Mouse (Mus musculus) liver, postnatal 0 days (tissue): Measurements from ENCODE around the gene Cald1. TPM values are rescaled to one million over a fixed set of nuclear protein-coding genes. Genes with fewer than 3 reads are reported as not detected.

Experiments
- ATAC-seq: fragments of 200-750 bp; cut with Nextera tagmentation; 2 replicates; pipeline ENCODE4 v1.8.0; 2017; ENCODE audit warnings: mild to moderate bottlenecking, moderate library complexity
- DNase-seq: peaks from one replicate; pipeline ENCODE4 v3.0.0-alpha.2; 2016
- H3K27ac ChIP-seq: fragments of 300-500 bp; sonication (generic); 2 replicates; pipeline ENCODE4 v1.5.1; 2014; ENCODE audit warnings: antibody characterized with exemption, moderate library complexity, mild to moderate bottlenecking, low read depth
- H3K27me3 ChIP-seq: fragments of 300-500 bp; sonication (generic); 2 replicates; pipeline ENCODE4 v1.6.1; 2014; ENCODE audit warnings: low read length, control low read depth, mixed read lengths; ENCODE audit not compliant: insufficient read depth
- H3K36me3 ChIP-seq: fragments of 300-500 bp; sonication (generic); replicated peaks from 2 replicates; pipeline ENCODE4 v1.6.1; 2014; ENCODE audit warnings: mild to moderate bottlenecking, control low read depth, low read length, moderate library complexity, mixed read lengths; ENCODE audit not compliant: insufficient read depth
- H3K4me1 ChIP-seq: fragments of 300-500 bp; sonication (generic); 2 replicates; pipeline ENCODE4 v1.6.1; 2014; ENCODE audit warnings: antibody characterized with exemption, mild to moderate bottlenecking, control low read depth; ENCODE audit not compliant: insufficient read depth
- H3K4me2 ChIP-seq: fragments of 300-500 bp; sonication (generic); 2 replicates; pipeline ENCODE4 v1.6.1; 2014; ENCODE audit warnings: low read depth, mild to moderate bottlenecking, low read length, moderate library complexity, mixed read lengths
- H3K4me3 ChIP-seq: fragments of 300-500 bp; sonication (generic); 2 replicates; pipeline ENCODE4 v1.5.1; 2014; ENCODE audit warnings: low read depth, low read length
- H3K9ac ChIP-seq: fragments of 300-500 bp; sonication (generic); replicated peaks from 2 replicates; pipeline ENCODE4 v1.6.1; 2014; ENCODE audit warnings: mild to moderate bottlenecking, moderate library complexity
- H3K9me3 ChIP-seq: fragments of 300-500 bp; sonication (generic); 2 replicates; pipeline ENCODE4 v1.6.1; 2016; ENCODE audit warnings: mild to moderate bottlenecking, control low read depth, low read length, mixed read lengths
- CTCF ChIP-seq: sonication (generic); IDR thresholded peaks from 2 replicates; pipeline ENCODE4 v1.5.1; 2016; ENCODE audit warnings: antibody characterized with exemption, low read depth
- EP300 ChIP-seq: IDR thresholded peaks from 2 replicates; pipeline ENCODE4 v1.6.1; 2016; ENCODE audit warnings: antibody characterized with exemption, low read depth, mild to moderate bottlenecking
- WGBS: fragments of 180-500 bp; shearing (Covaris S2); extraction: QIAGEN DNeasy Blood & Tissue Kit; methylation state at CpG from one replicate; pipeline ENCODE4 v1.1.7; 2014; ENCODE audit not compliant: insufficient replicate concordance; 5-methylcytosine and 5-hydroxymethylcytosine counted together
- polyA plus RNA-seq: library from polyadenylated mRNA; unstranded; fragments of >200 nt; fragmentation: Nextera tagmentation; extraction: Ambion mirVana; gene quantifications from 2 replicates; pipeline ENCODE4 v1.2.1, GENCODE M21; 2015

Gene Cald1
- polyA plus RNA-seq, 1 experiment from 2014 or later, result 131 TPM

DNA sequence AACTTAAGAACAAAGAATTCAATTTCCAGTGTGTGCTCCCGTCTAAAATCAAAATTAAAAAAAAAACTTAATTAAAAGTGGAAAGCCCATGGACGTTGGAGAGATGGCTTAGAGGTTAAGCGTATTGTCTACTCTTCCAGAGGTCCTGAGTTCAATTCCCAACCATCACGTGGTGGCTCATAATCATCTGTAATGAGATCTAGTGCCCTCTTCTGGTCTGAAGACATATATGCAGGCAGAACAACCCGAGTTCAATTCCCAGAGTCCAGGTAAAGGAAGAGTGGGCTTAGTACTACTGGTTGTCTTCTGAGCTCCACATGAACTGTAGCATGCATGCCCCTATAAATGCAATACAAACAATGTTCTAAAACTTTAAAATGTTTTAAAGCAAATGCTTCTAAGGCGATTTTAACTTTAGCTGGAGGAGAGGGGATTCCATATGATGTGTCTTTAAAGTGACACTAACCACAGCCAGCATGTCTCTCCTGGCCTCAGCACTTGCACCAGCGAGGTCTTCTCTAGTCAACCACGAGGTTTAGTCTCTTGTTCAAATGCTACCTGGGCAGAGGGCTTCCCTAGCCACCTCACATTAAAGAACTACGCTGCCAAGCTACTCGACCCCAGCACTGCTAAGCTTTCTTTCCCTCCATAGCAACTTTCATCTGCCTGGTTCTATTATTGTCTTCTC is 179.8 kb downstream of the Cald1 start:
- H3K9me3 ChIP-seq, result no peaks in the 10 kb centered on the region
- H3K4me3 ChIP-seq, result no peak overlapping the region
- DNase-seq (no peak), ATAC-seq (no peak)
- WGBS, result 64% methylated on average over 10 of the region's 10 CpGs
- TF ChIP-seq EP300 (no peak), CTCF (peak; percentile 58)
- no peak overlapping the region for H3K27ac ChIP-seq
- H3K9ac ChIP-seq, result no peak overlapping the region
- H3K27me3 ChIP-seq, result no peaks in the 10 kb centered on the region
- no peaks in the 10 kb centered on the region for H3K36me3 ChIP-seq
- no peak overlapping the region for H3K4me2 ChIP-seq
- peaks cover 3% of the 10 kb centered on the region; the same call in 1 of the 2 replicates for H3K4me1 ChIP-seq

DNA sequence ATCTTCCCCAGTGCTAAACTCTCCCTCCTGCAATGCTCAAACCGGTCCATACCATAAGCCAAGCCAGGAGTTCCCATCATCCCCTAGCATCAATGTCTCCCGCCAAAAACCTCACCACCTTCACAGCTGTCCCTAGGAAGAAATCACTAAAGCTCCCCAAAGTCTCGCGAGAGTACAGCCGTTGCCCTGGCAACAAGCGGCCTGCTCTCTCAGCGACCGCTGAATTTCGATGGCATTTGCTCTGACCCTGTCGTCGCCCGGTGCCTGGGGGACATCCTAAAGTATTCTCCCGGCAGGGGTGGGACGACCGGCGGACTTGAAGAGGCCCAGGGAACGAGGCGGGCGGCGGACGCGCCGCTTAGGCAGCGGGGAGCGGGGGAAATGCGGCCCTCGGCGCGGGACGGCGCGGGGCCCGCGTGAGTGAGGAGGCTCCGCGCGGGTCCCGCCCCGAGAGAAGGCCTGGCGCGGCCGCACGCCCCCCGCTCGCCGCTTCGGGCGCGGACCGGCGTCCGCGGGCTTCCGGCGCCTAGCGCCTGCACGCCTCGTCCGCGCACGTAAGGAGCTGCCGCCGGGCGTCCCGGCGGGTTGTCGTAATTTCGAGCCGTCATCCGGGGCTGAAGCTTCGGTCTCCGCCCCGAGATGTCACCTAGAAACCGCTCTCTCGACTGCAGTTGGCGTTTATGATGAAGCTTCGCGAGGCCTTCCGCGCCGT is 182.1 kb downstream of the Cald1 start, which contains the start of gene Agbl3:
Gene Agbl3, plus strand, starts transcription at position 202 of the 712 bp plus-strand sequence.
- Histone ChIP-seq H3K4me2 (peak within 1 kb of the TSS; percentile 97), H3K9me3 (no peaks in the 10 kb centered on the region), H3K9ac (peak within 1 kb of the TSS; percentile 90), H3K36me3 (no peaks in the 10 kb centered on the region), H3K27me3 (no peaks in the 10 kb centered on the region), H3K27ac (peak within 1 kb of the TSS; percentile 100), H3K4me1 (peaks cover 3% of the 10 kb centered on the region; the same call in 1 of the 2 replicates), H3K4me3 (peak within 1 kb of the TSS; percentile 84)
- DNase-seq (peak; percentile 95), ATAC-seq (peak; percentile 95)
- 0 out of 2 replicates have a peak, but pooled peaks have one; percentile 7 for TF ChIP-seq CTCF
- TF ChIP-seq EP300, result peak; percentile 34
- 2% methylated on average over 79 of the region's 81 CpGs for WGBS

DNA sequence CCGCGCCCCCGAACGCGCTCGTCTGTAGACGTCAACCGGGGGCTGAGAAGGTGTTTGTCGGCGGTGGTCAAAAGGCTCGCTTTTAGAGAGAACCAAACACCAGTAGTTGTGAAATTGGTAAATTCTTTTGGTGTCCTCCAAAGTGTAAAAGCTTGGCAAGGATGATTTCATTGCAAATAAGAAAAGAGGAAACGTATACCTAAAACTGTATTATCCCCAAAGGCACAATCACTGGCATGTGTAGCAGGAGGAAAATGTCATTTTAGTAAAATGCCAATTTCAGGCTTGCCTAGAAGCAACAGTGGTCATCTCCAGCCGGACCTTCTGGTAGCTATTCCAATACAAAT is 182.6 kb downstream of the Cald1 start:
- Histone ChIP-seq H3K4me3 (peak overlapping the region; percentile 84), H3K4me2 (peak overlapping the region; percentile 97), H3K9me3 (no peaks in the 10 kb centered on the region), H3K27ac (peak overlapping the region; percentile 100), H3K27me3 (no peaks in the 10 kb centered on the region), H3K4me1 (peaks cover 3% of the 10 kb centered on the region; the same call in 1 of the 2 replicates), H3K36me3 (peaks cover 4% of the 10 kb centered on the region; the same call in 1 of the 2 replicates), H3K9ac (peak overlapping the region; percentile 90)
- 3% methylated on average over 13 of the region's 13 CpGs for WGBS
- ATAC-seq, result peak; percentile 1; the same call in 1 of the 2 replicates
- no peak for TF ChIP-seq CTCF
- no peak for TF ChIP-seq EP300
- DNase-seq, result no peak

DNA sequence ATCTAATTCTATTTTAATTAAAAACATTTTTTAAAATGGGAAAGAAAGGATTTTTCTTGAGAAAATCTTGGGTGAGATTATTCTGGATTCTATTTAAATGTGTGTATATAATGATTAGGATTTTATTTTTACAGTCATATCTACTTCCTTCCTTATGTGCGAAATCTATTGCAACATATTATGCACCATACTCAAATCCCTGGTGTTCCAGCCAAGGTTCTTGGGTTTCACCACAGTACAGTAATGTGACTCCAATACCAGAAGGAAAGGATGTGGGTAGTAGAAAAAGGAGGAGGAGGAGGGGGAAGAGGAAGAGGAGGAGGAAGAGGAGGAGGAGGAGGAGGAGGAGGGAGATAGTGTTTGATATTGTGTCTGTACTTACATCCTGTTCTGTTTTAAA is 184.2 kb downstream of the Cald1 start:
- Histone ChIP-seq H3K9me3 (no peaks in the 10 kb centered on the region), H3K27ac (no peak overlapping the region), H3K4me3 (no peak overlapping the region), H3K4me1 (peaks cover 3% of the 10 kb centered on the region; the same call in 1 of the 2 replicates), H3K9ac (no peak overlapping the region), H3K4me2 (no peak overlapping the region), H3K36me3 (peaks cover 5% of the 10 kb centered on the region; the same call in 1 of the 2 replicates), H3K27me3 (no peaks in the 10 kb centered on the region)
- ATAC-seq (no peak), DNase-seq (no peak)
- 72% methylated on average over 1 of the region's 1 CpGs for WGBS
- TF ChIP-seq EP300 (no peak), CTCF (no peak)

DNA sequence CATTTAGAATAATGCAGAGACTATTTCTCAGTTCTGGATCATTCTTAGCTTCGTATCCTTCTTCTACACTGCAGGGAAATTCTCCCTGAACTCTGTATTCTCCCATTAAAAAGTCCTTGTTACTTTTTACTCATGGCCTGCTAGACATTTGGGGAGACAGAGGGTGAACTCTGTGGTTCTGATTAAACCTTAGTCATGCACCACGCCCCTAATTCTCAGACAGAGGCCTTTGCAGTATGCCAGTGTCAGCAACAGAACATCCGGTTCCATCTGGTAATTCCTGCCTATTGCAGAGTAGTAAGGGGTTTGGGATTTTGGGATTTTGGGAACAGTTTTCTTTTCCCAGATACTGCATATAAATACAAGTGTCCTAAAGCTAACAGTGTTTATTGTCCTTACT is 198.6 kb downstream of the Cald1 start:
- Histone ChIP-seq H3K9ac (no peak overlapping the region), H3K27me3 (no peaks in the 10 kb centered on the region), H3K4me3 (no peak overlapping the region), H3K9me3 (no peaks in the 10 kb centered on the region), H3K27ac (no peak overlapping the region), H3K36me3 (no peaks in the 10 kb centered on the region), H3K4me2 (no peak overlapping the region), H3K4me1 (no peaks in the 10 kb centered on the region)
- no peak for TF ChIP-seq CTCF
- TF ChIP-seq EP300, result no peak
- no peak for ATAC-seq
- WGBS, result 61% methylated on average over 3 of the region's 3 CpGs
- DNase-seq, result no peak

DNA sequence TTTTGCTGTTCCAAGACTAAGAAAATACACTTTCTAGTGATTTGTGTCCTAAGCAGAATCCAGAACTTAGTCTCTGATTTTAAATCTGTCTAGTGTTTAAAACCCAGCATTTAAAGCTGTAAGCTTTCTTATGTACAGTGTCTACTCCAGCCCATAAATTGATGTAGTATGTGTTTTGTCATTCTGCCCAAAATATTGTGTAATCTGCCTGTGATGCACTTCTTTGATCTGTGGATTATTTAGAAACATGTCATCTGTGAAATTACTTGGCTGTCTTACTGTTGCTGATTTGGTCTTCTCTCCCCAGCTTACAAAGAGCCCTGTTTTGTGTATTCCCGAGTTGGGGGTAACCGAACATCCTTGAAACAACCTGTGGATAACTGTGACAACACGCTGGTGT is 199.6 kb downstream of the Cald1 start:
- 76% methylated on average over 3 of the region's 3 CpGs for WGBS
- no peak for DNase-seq

More for the DNA sequence above, 199.6 kb downstream of the Cald1 start:
- no peaks in the 10 kb centered on the region for H3K4me1 ChIP-seq
- no peaks in the 10 kb centered on the region for H3K27me3 ChIP-seq
- H3K27ac ChIP-seq, result no peak overlapping the region
- H3K9me3 ChIP-seq, result no peaks in the 10 kb centered on the region
- no peak for ATAC-seq
- no peak overlapping the region for H3K4me2 ChIP-seq
- H3K9ac ChIP-seq, result no peak overlapping the region
- H3K4me3 ChIP-seq, result no peak overlapping the region
- TF ChIP-seq EP300, result no peak
- no peak for TF ChIP-seq CTCF
- H3K36me3 ChIP-seq, result no peaks in the 10 kb centered on the region
